Mouse (Mus musculus): ENCODE results near the gene Mgst2. TPM values are rescaled to one million over a fixed set of nuclear protein-coding genes. Genes with fewer than 3 reads are reported as not detected.

Mgst2 gene
- polyA plus RNA-seq, 1 experiment from 2014 or later = 1.1 TPM

DNA sequence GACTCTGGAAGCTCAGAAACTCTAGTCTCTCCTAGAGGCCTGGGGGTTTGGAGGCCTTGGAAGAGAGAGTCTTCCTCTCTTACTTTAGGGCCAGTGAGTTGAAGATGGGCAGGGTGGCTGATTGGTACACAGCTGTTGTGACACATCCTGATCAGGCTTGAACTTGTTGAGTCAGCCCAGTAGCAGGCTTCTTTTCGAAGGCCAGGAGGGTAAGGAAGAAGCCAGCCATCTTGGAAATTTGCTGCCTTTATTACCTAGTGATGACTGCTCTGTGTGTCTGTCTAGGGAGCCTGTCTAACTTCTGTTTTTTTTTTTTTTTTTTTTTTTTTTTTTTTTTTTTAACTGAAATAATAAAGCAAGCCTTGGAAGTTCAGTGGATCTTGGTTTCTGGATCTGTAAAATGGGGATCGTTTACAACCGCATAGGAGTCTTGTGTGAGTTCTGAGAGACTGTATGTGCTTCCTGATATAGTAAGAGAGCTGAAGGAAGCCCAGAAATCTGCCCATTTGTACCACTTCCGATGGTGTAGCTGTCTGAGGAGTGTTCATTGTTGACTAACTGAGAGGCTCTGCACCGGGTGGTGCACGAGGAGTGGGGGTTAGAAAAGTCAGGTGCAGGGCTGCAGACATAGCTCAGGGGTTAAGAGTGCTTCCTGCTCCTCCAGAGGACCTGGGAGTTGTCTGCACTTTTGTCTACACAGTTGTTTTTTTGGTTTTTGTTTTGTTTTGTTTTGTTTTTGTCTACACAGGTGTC, 5.7 kb upstream of the Mgst2 start:
- H3K36me3 ChIP-seq = no peaks in the 10 kb centered on the region
- H3K9me3 ChIP-seq = no peaks in the 10 kb centered on the region
- no peak for ATAC-seq (ENCODE audit: insufficient number of reproducible peaks, insufficient read depth, low FRiP score, low TSS enrichment, low read depth)
- H3K9ac ChIP-seq (replicated peaks) = no peak overlapping the region
- H3K4me2 ChIP-seq = no peak overlapping the region
- H3K4me3 ChIP-seq (replicated peaks) = no peak overlapping the region
- H3K4me1 ChIP-seq (replicated peaks) = peaks cover 16% of the 10 kb centered on the region
- 80% methylated on average over 6 of the region's 6 CpGs for WGBS
- no peaks in the 10 kb centered on the region for H3K27me3 ChIP-seq
- peak overlapping the region; percentile 12; the same call in 1 of the 2 replicates for H3K27ac ChIP-seq

GRCm38 (mm10) chr3:51659415-51659814, 745 bp upstream of the Mgst2 start:
- no peaks in the 10 kb centered on the region for H3K9me3 ChIP-seq
- H3K4me2 ChIP-seq = no peak overlapping the region
- no peak overlapping the region for H3K27ac ChIP-seq
- H3K9ac ChIP-seq (replicated peaks) = no peak overlapping the region
- H3K4me3 ChIP-seq (replicated peaks) = no peak overlapping the region
- peaks cover 27% of the 10 kb centered on the region for H3K4me1 ChIP-seq (replicated peaks)
- H3K36me3 ChIP-seq = no peaks in the 10 kb centered on the region
- WGBS = 85% methylated on average over 5 of the region's 5 CpGs
- ATAC-seq (ENCODE audit: insufficient number of reproducible peaks, insufficient read depth, low FRiP score, low TSS enrichment, low read depth) = no peak
- no peaks in the 10 kb centered on the region for H3K27me3 ChIP-seq

DNA sequence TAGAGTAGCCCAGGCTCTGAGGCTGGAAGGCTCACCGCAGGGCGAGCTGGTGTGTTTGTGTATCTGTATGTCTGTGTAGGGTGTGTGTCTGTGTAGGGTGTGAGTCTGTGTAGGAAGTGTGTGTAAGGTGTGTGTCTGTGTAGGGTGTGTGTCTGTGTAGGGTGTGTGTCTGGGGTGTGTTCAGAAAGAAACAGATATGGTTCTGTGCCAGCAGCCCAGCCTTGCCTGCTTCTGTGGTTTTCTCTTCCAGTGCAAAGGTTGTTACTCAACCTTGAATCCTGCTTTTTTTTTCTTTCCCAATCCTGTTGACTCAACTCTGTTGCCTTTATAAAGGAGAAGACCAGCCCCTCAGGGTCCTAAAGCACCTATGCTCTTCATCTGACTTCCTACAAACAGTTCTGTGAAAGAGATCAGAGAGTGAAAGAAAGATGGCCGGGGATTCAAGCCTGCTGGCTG, 689 bp downstream of the Mgst2 start:
- H3K4me2 ChIP-seq = no peak overlapping the region
- H3K27ac ChIP-seq = no peak overlapping the region
- no peak for ATAC-seq (ENCODE audit: insufficient number of reproducible peaks, insufficient read depth, low FRiP score, low TSS enrichment, low read depth)

GRCm38 (mm10) chr3:51661376-51661775, 1.2 kb downstream of the Mgst2 start:
- Histone ChIP-seq H3K36me3 (no peaks in the 10 kb centered on the region), H3K4me2 (no peak overlapping the region), H3K4me1 (replicated peaks) (peaks cover 27% of the 10 kb centered on the region), H3K4me3 (replicated peaks) (no peak overlapping the region), H3K27me3 (no peaks in the 10 kb centered on the region), H3K9me3 (no peaks in the 10 kb centered on the region), H3K27ac (no peak overlapping the region), H3K9ac (replicated peaks) (no peak overlapping the region)
- 54% methylated on average over 5 of the region's 5 CpGs for WGBS
- ATAC-seq (ENCODE audit: insufficient number of reproducible peaks, insufficient read depth, low FRiP score, low TSS enrichment, low read depth) = no peak

More for the DNA sequence above, 689 bp downstream of the Mgst2 start:
- no peaks in the 10 kb centered on the region for H3K9me3 ChIP-seq
- no peaks in the 10 kb centered on the region for H3K27me3 ChIP-seq
- H3K4me1 ChIP-seq (replicated peaks) = peaks cover 27% of the 10 kb centered on the region
- H3K36me3 ChIP-seq = no peaks in the 10 kb centered on the region
- 78% methylated on average over 3 of the region's 3 CpGs for WGBS
- H3K4me3 ChIP-seq (replicated peaks) = no peak overlapping the region
- H3K9ac ChIP-seq (replicated peaks) = no peak overlapping the region

DNA sequence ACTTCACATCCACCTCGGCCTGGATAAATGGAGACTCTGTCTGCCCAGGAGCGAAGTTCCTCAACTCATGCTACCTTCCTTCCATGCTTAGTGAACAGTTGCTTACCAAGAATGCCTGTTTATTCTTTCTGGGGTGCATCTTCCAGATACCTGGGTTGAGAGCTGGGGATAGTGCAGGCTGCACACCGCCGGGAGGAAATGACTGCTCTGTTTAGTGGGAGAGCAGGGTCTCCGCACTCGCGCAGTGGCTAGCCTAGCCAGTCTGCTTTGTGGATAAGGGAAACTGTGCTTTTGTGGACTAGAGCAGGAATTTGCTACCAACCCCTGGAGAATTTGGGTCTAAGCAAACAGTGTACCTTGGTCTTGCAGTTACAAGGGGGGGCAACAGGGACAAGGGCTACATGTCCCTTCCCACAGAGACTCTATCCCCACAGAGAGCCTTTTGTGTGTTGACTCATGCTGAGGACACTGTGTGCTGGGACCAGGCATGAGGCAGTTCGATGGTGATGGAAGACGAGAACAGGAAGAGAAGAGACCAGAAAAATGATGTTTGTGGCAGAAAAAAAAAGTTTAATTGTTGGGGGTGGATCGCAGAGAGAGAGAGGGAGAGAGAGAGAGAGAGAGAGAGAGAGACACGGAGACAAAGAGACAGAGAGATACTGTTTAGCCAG, 1.9 kb downstream of the Mgst2 start:
- no peak overlapping the region for H3K4me3 ChIP-seq (replicated peaks)
- H3K4me1 ChIP-seq (replicated peaks) = peaks cover 27% of the 10 kb centered on the region
- no peak overlapping the region for H3K9ac ChIP-seq (replicated peaks)
- H3K36me3 ChIP-seq = no peaks in the 10 kb centered on the region
- H3K27ac ChIP-seq = no peak overlapping the region
- no peaks in the 10 kb centered on the region for H3K27me3 ChIP-seq
- no peak overlapping the region for H3K4me2 ChIP-seq
- WGBS = 73% methylated on average over 11 of the region's 11 CpGs
- H3K9me3 ChIP-seq = no peaks in the 10 kb centered on the region
- ATAC-seq (ENCODE audit: insufficient number of reproducible peaks, insufficient read depth, low FRiP score, low TSS enrichment, low read depth) = no peak

GRCm38 (mm10) chr3:51662557-51662956, 2.4 kb downstream of the Mgst2 start:
- Histone ChIP-seq H3K9me3 (no peaks in the 10 kb centered on the region), H3K4me3 (replicated peaks) (no peak overlapping the region), H3K4me2 (no peak overlapping the region), H3K27me3 (no peaks in the 10 kb centered on the region), H3K9ac (replicated peaks) (no peak overlapping the region), H3K27ac (no peak overlapping the region), H3K4me1 (replicated peaks) (peaks cover 27% of the 10 kb centered on the region), H3K36me3 (no peaks in the 10 kb centered on the region)
- WGBS = 67% methylated on average over 6 of the region's 6 CpGs
- ATAC-seq (ENCODE audit: insufficient number of reproducible peaks, insufficient read depth, low FRiP score, low TSS enrichment, low read depth) = no peak

- no peaks in the 10 kb centered on the region for H3K36me3 ChIP-seq
- H3K27me3 ChIP-seq = no peaks in the 10 kb centered on the region
- no peak for ATAC-seq (ENCODE audit: insufficient number of reproducible peaks, insufficient read depth, low FRiP score, low TSS enrichment, low read depth)
- H3K9me3 ChIP-seq = no peaks in the 10 kb centered on the region
- 32% methylated on average over 2 of the region's 2 CpGs for WGBS
- H3K4me3 ChIP-seq (replicated peaks) = no peak overlapping the region
- no peak overlapping the region for H3K9ac ChIP-seq (replicated peaks)
- H3K4me1 ChIP-seq (replicated peaks) = peaks cover under 1% of the 10 kb centered on the region; the same call in 1 of the 2 replicates
- no peak overlapping the region for H3K4me2 ChIP-seq
- no peak overlapping the region for H3K27ac ChIP-seq
Measured at GRCm38 (mm10) chr3:51668607-51669006, 8.4 kb downstream of the Mgst2 start.

DNA sequence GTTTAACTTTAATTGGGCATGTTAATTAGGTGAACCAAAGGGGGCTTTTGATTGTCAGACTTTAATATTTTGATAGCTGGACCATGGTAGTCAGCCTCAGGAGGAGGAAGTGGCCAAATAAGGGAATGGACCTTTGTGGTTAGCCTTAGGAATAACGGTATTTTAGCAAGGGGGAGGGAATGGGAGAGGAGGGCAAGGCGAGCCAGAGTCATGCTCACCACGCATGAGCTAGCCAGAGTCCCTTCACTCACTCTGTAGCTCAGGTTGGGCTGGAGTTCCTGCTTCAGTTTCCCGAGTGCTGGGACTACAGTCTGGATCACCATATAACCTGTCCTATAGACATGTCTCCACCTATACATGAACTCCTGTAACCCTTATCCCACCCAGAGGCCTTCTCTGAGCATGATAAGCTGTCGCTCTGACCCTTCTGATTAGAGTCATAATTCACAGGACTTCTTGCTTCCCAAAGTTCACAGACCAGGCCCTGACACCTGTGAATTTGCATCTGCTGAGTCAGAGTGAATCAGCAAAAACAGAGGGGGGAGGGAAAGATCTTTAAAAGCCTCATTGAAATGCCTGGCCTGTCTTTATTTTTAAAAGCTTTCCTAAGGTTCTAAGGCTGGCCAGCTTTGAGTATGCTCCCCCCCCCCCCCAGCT, 10.4 kb downstream of the Mgst2 start:
- Histone ChIP-seq H3K27ac (no peak overlapping the region), H3K4me3 (replicated peaks) (no peak overlapping the region), H3K36me3 (no peaks in the 10 kb centered on the region), H3K27me3 (no peaks in the 10 kb centered on the region), H3K4me1 (replicated peaks) (no peaks in the 10 kb centered on the region; the same call in 1 of the 2 replicates), H3K9me3 (no peaks in the 10 kb centered on the region), H3K9ac (replicated peaks) (no peak overlapping the region), H3K4me2 (no peak overlapping the region)
- 81% methylated on average over 5 of the region's 5 CpGs for WGBS
- no peak for ATAC-seq (ENCODE audit: insufficient number of reproducible peaks, insufficient read depth, low FRiP score, low TSS enrichment, low read depth)

- Histone ChIP-seq H3K27ac (no peak overlapping the region), H3K9ac (replicated peaks) (no peak overlapping the region), H3K36me3 (no peaks in the 10 kb centered on the region), H3K4me3 (replicated peaks) (no peak overlapping the region), H3K4me1 (replicated peaks) (no peaks in the 10 kb centered on the region; the same call in 1 of the 2 replicates), H3K9me3 (no peaks in the 10 kb centered on the region), H3K27me3 (no peaks in the 10 kb centered on the region), H3K4me2 (no peak overlapping the region)
- no peak for ATAC-seq (ENCODE audit: insufficient number of reproducible peaks, insufficient read depth, low FRiP score, low TSS enrichment, low read depth)
- WGBS = 93% methylated on average over 1 of the region's 1 CpGs
Measured at GRCm38 (mm10) chr3:51671071-51671469, 10.9 kb downstream of the Mgst2 start.

DNA sequence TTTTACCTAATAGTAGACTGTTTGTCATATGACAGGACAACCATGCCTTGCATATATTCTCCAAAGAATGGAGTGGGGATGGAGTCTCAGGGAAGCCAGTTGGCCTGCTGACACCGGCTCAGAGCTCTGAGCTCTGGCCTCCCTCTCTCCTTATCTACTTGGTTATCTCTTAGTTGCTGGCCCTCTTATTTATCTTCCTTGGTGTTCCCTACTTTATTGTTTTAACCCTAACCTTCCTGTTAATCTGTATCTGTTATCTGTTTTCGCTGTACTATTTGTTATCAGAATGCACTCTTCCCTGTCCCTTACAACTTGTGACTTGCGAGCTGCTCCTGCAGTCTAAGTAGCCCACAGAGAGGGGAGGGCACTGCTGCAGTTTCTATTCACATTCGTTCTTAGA, 12.5 kb downstream of the Mgst2 start:
- Histone ChIP-seq H3K4me2 (no peak overlapping the region), H3K4me3 (replicated peaks) (no peak overlapping the region), H3K36me3 (no peaks in the 10 kb centered on the region), H3K9me3 (no peaks in the 10 kb centered on the region), H3K9ac (replicated peaks) (no peak overlapping the region), H3K4me1 (replicated peaks) (no peaks in the 10 kb centered on the region; the same call in 1 of the 2 replicates), H3K27ac (no peak overlapping the region), H3K27me3 (no peaks in the 10 kb centered on the region)
- no peak for ATAC-seq (ENCODE audit: insufficient number of reproducible peaks, insufficient read depth, low FRiP score, low TSS enrichment, low read depth)
- WGBS = 73% methylated on average over 4 of the region's 4 CpGs

DNA sequence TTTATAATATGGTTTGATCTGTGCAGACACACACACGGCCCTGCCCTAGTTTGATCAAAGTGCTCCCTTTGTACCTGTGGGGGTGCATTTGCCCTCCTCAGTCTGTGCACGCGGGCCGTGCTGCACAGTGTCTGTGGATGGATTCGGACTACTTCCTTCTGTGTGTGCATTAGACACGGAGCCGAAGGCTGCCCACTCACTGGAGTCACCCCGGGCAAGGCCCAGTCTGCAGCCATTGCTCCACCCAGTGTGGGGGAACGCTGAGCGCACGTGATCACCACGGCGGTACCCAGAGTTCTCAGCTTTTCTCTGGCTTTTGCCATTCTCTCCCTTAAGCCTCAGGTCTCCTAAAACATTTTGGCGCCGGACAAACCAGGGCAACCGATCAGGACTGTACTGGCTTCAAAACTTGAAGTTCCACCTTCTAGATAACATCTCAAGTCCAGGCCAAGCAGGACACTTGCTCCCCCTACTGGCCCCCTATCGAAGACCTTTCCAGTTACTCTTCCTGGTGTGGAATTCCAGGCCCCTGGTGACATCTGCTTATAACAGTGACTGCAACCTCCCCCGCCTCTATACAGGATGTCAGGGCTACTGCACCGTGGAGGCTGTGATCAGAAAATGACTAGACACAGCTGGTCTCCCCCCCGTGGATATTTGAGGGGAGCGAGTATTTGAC, 13.4 kb downstream of the Mgst2 start:
- H3K4me1 ChIP-seq (replicated peaks) = no peaks in the 10 kb centered on the region; the same call in 1 of the 2 replicates
- no peaks in the 10 kb centered on the region for H3K27me3 ChIP-seq
- H3K4me3 ChIP-seq (replicated peaks) = no peak overlapping the region
- 67% methylated on average over 21 of the region's 21 CpGs for WGBS
- H3K9me3 ChIP-seq = no peaks in the 10 kb centered on the region
- no peak overlapping the region for H3K27ac ChIP-seq
- no peak overlapping the region for H3K9ac ChIP-seq (replicated peaks)
- H3K4me2 ChIP-seq = no peak overlapping the region
- no peaks in the 10 kb centered on the region for H3K36me3 ChIP-seq
- ATAC-seq (ENCODE audit: insufficient number of reproducible peaks, insufficient read depth, low FRiP score, low TSS enrichment, low read depth) = no peak
